Mouse (Mus musculus) heart, adult 2 months (tissue): ENCODE data around the gene Olfr1341.

ENCODE experiments used
- CTCF ChIP-seq: fragments of 200-600 bp; IDR thresholded peaks from 2 replicates; pipeline ENCODE4 v1.8.1; 2022; ENCODE audit warnings: antibody characterized with exemption, mild to moderate bottlenecking, moderate library complexity
- POLR2A ChIP-seq: fragments of 200-500 bp; IDR thresholded peaks from 2 replicates; pipeline ENCODE4 v1.6.1; 2011; ENCODE audit warnings: mild to moderate bottlenecking, low read depth, low read length, control low read depth; ENCODE audit not compliant: insufficient read depth

DNA sequence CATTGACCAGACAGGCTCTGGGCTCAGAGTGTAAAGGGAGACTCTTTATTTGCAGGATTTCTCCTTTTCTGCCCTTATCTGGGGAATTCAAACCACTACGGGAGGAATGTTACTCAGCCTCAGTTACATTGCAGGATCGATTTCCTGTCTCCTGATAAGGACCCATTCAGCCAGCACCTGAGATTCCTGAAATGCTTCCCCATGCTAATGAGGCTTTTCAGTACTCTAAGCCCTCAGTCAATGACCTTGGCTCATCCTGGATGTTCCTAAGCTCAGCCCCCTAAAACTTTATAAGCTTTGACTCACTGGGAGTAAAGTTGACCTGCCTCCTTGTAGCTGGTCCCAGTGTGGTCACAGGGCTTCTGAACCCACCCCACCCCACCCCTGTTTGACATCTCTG is 16.2 kb upstream of the Olfr1341 start:
- no peak for TF ChIP-seq CTCF
- no peak for TF ChIP-seq POLR2A
